Mouse (Mus musculus): ENCODE data around the gene Shc1. TPM values are rescaled to one million over a fixed set of nuclear protein-coding genes. Genes with fewer than 3 reads are reported as not detected.

Shc1 gene
- total RNA-seq, 2 experiments from 2014 or later: 35.7 to 35.8 TPM

Other genes with a start within 250 kb of the Shc1 start
- 10 to 100 TPM; 48.9 to 50.2 TPM for gene Scamp3, start 241.0 kb upstream of the Shc1 start, total RNA-seq (2021)
- gene Fam189b, start 235.3 kb upstream of the Shc1 start, total RNA-seq (2021): 1 to 10 TPM; 5.2 to 5.7 TPM
- 10 to 100 TPM; 18.2 to 20.9 TPM for gene Gba, start 215.5 kb upstream of the Shc1 start, total RNA-seq (2021)
- gene Thbs3, start 203.3 kb upstream of the Shc1 start, total RNA-seq (2021): 1 to 10 TPM; 6.1 to 7.2 TPM
- 10 to 100 TPM; 62.3 to 62.6 TPM for gene Mtx1, start 191.4 kb upstream of the Shc1 start, total RNA-seq (2021)
- gene Muc1, start 189.4 kb upstream of the Shc1 start, total RNA-seq (2021): under 1 TPM; 0.22 to 0.39 TPM
- 10 to 100 TPM; 73.5 to 87.6 TPM for gene Krtcap2, start 172.5 kb upstream of the Shc1 start, total RNA-seq (2021)
- gene Trim46, start 172.1 kb upstream of the Shc1 start, total RNA-seq (2021): under 1 TPM; 0.47 to 0.59 TPM
- 10 to 100 TPM; 51.7 to 53.9 TPM for gene Dpm3, start 159.1 kb upstream of the Shc1 start, total RNA-seq (2021)
- 10 to 100 TPM; 21.0 TPM for gene Slc50a1, start 147.9 kb upstream of the Shc1 start, total RNA-seq (2021)
- 10 to 100 TPM; 29.4 to 33.5 TPM for gene Efna1, start 137.3 kb upstream of the Shc1 start, total RNA-seq (2021)
- gene Efna3, start 95.5 kb upstream of the Shc1 start, total RNA-seq (2021): under 1 TPM in 1 of 2 experiments, not detected in 1; 0.31 TPM
- gene Efna4, start 80.4 kb upstream of the Shc1 start, total RNA-seq (2021): under 1 TPM; 0.31 to 0.47 TPM
- 10 to 100 TPM; 52.7 to 68.7 TPM for gene Adam15, start 68.4 kb upstream of the Shc1 start, total RNA-seq (2021)
- gene Dcst2, start 56.5 kb upstream of the Shc1 start, total RNA-seq (2021): not detected
- not detected for gene Dcst1, start 53.2 kb upstream of the Shc1 start, total RNA-seq (2021)
- 10 to 100 TPM; 20.6 to 25.1 TPM for gene Zbtb7b, start 23.7 kb upstream of the Shc1 start, total RNA-seq (2021)
- gene Lenep, start 15.7 kb upstream of the Shc1 start, total RNA-seq (2021): under 1 TPM; 0.23 to 0.59 TPM
- gene Flad1, start 6.6 kb upstream of the Shc1 start, total RNA-seq (2021): 10 to 100 TPM; 57.5 to 60.8 TPM
- 1 to 10 TPM; 4.1 to 4.7 TPM for gene Cks1b, start 60 bp upstream of the Shc1 start, total RNA-seq (2021)
- gene Pygo2, start 11.8 kb downstream of the Shc1 start, total RNA-seq (2021): 10 to 100 TPM; 13.5 to 18.0 TPM
- 10 to 100 TPM; 49.2 to 56.9 TPM for gene Pbxip1, start 18.3 kb downstream of the Shc1 start, total RNA-seq (2021)
- 1 to 10 TPM; 7.4 to 8.4 TPM for gene Pmvk, start 36.1 kb downstream of the Shc1 start, total RNA-seq (2021)
- gene Kcnn3, start 101.7 kb downstream of the Shc1 start, total RNA-seq (2021): 1 to 10 TPM; 2.3 to 2.8 TPM

Data from heart, postnatal 25 days (tissue).